Mouse (Mus musculus) hematopoietic multipotent progenitor cell, adult 10-12 weeks (in vitro differentiated cells): Measurements from ENCODE around the gene Btf3. TPM values are rescaled to one million over a fixed set of nuclear protein-coding genes. Genes with fewer than 3 reads are reported as not detected.

Experiments
- polyA plus RNA-seq: library from polyadenylated mRNA; stranded (reverse); fragments of >175 nt; gene quantifications from 2 replicates; pipeline ENCODE4 v1.2.3, GENCODE M21; 2012; ENCODE audit warnings: low replicate concordance

The Btf3 gene
- polyA plus RNA-seq = 66.6 and 67.8 TPM in 2 replicates

GRCm38 (mm10) chr13:98316480-98317245 lies at the start of gene Btf3:
Gene Btf3, minus strand, starts transcription at chr13:98317006.

GRCm38 (mm10) chr13:98354090-98354801 lies 37.4 kb upstream of the Btf3 start, which contains the start of gene Foxd1:
Gene Foxd1, plus strand, starts transcription at chr13:98354242.

GRCm38 (mm10) chr13:98279686-98280085 lies 37.1 kb downstream of the Btf3 start, which contains the start of gene Gm21976:
Gene Gm21976, plus strand, starts transcription at chr13:98279887.

GRCm38 (mm10) chr13:98262636-98263457 lies 54.0 kb downstream of the Btf3 start, which contains the start of the genes Utp15 and Ankra2:
Gene Utp15, minus strand, starts transcription at chr13:98263041.
Gene Ankra2, plus strand, starts transcription at chr13:98263074.

Other genes starting within 250 kb of the Btf3 start
- gene Arhgef28, start 110.6 kb downstream of the Btf3 start, polyA plus RNA-seq = 0.05 and 0.11 TPM in 2 replicates
- gene Utp15, start 54.0 kb downstream of the Btf3 start, polyA plus RNA-seq = 8.8 and 10.0 TPM in 2 replicates
- gene Ankra2, start 53.9 kb downstream of the Btf3 start, polyA plus RNA-seq = 27.3 and 67.2 TPM in 2 replicates
- gene Gm21976, start 37.1 kb downstream of the Btf3 start, polyA plus RNA-seq = not detected in 2 replicates
- not detected in 2 replicates for gene Foxd1, start 37.2 kb upstream of the Btf3 start, polyA plus RNA-seq
- 0.81 and 1.2 TPM in 2 replicates for gene Gm10320, start 175.0 kb upstream of the Btf3 start, polyA plus RNA-seq